Mouse (Mus musculus) kidney, adult 2 months (tissue): ENCODE measurements around the gene Adm2. TPM values are rescaled to one million over a fixed set of nuclear protein-coding genes. Genes with fewer than 3 reads are reported as not detected.

Experiments
- DNase-seq: peaks from one replicate; pipeline ENCODE4 v3.0.0; 2021
- H3K27ac ChIP-seq: fragments of 200-500 bp; 2 replicates; pipeline ENCODE4 v1.5.1; 2012; ENCODE audit warnings: low read depth, low read length, control low read depth, inconsistent platforms; ENCODE audit not compliant: insufficient read depth
- H3K27me3 ChIP-seq: fragments of 200-500 bp; replicated peaks from 2 replicates; pipeline ENCODE4 v1.6.1; 2012; ENCODE audit warnings: mild to moderate bottlenecking, moderate library complexity, low read length, inconsistent platforms; ENCODE audit not compliant: control insufficient read depth, insufficient read depth
- H3K36me3 ChIP-seq: fragments of 200-500 bp; 2 replicates; pipeline ENCODE4 v1.6.1; 2012; ENCODE audit warnings: mild to moderate bottlenecking, moderate library complexity, low read length, inconsistent platforms; ENCODE audit not compliant: control insufficient read depth, insufficient read depth
- H3K4me1 ChIP-seq: fragments of 200-500 bp; 2 replicates; pipeline ENCODE4 v1.6.1; 2011; ENCODE audit warnings: low read length; ENCODE audit not compliant: control insufficient read depth, insufficient read depth
- H3K4me3 ChIP-seq: fragments of 200-500 bp; 2 replicates; pipeline ENCODE4 v1.5.1; 2011; ENCODE audit warnings: mild to moderate bottlenecking, low read depth, low read length, control low read depth; ENCODE audit not compliant: insufficient read depth
- CTCF ChIP-seq: fragments of 200-500 bp; conservative IDR thresholded peaks from 2 replicates; pipeline ENCODE4 v1.5.1; 2011; ENCODE audit warnings: low read depth, mild to moderate bottlenecking, control low read depth, low read length, moderate library complexity, mixed read lengths; ENCODE audit not compliant: insufficient read depth, insufficient read length
- POLR2A ChIP-seq: fragments of 200-500 bp; IDR thresholded peaks from one replicate; pipeline ENCODE4 v1.6.1; 2011; ENCODE audit warnings: low read depth, low read length, control low read depth
- WGBS: fragments of 180-500 bp; shearing (Covaris S2); methylation state at CpG from one replicate; pipeline ENCODE4 v1.1.7; 2018; 5-methylcytosine and 5-hydroxymethylcytosine counted together
- polyA plus RNA-seq: library from polyadenylated mRNA; depleted of rRNA; stranded (reverse); fragments of >200 nt; gene quantifications from 2 replicates; pipeline ENCODE4 v1.2.3, GENCODE M21; 2012

Gene Adm2
- polyA plus RNA-seq, 1 experiment, result 12.1 TPM

- no peaks in the 10 kb centered on the region for H3K36me3 ChIP-seq
- no peaks in the 10 kb centered on the region for H3K27me3 ChIP-seq
- TF ChIP-seq CTCF (no peak), POLR2A (no peak)
- H3K4me1 ChIP-seq, result peaks cover 24% of the 10 kb centered on the region
- DNase-seq, result no peak
- H3K27ac ChIP-seq, result no peak overlapping the region
- no peak overlapping the region for H3K4me3 ChIP-seq
- WGBS, result 76% methylated on average over 7 of the region's 7 CpGs
Observed at GRCm38 (mm10) chr15:89308406-89309139, 13.9 kb upstream of the Adm2 start.

- 23% methylated on average over 6 of the region's 6 CpGs for WGBS
- DNase-seq, result no peak
- TF ChIP-seq POLR2A (no peak), CTCF (no peak)
- Histone ChIP-seq H3K4me3 (no peak overlapping the region), H3K36me3 (no peaks in the 10 kb centered on the region), H3K27ac (no peak overlapping the region), H3K27me3 (no peaks in the 10 kb centered on the region), H3K4me1 (peaks cover 31% of the 10 kb centered on the region)
Observed at GRCm38 (mm10) chr15:89309962-89310498, 12.5 kb upstream of the Adm2 start.

- Histone ChIP-seq H3K4me3 (no peak overlapping the region), H3K27me3 (no peaks in the 10 kb centered on the region), H3K36me3 (no peaks in the 10 kb centered on the region), H3K27ac (no peak overlapping the region), H3K4me1 (peaks cover 35% of the 10 kb centered on the region)
- WGBS, result 54% methylated on average over 4 of the region's 4 CpGs
- DNase-seq, result no peak
- TF ChIP-seq POLR2A (no peak), CTCF (no peak)
Observed at GRCm38 (mm10) chr15:89313359-89313758, 9.2 kb upstream of the Adm2 start.

- 22% methylated on average over 3 of the region's 3 CpGs for WGBS
- Histone ChIP-seq H3K4me3 (peak overlapping the region; percentile 97), H3K27ac (no peak overlapping the region), H3K36me3 (no peaks in the 10 kb centered on the region), H3K4me1 (peaks cover 32% of the 10 kb centered on the region), H3K27me3 (no peaks in the 10 kb centered on the region)
- TF ChIP-seq CTCF (no peak), POLR2A (no peak)
- no peak for DNase-seq
Observed at GRCm38 (mm10) chr15:89314107-89314506, 8.4 kb upstream of the Adm2 start.

- peak overlapping the region; percentile 97 for H3K4me3 ChIP-seq
- TF ChIP-seq CTCF, result no peak
- TF ChIP-seq POLR2A, result no peak
- H3K36me3 ChIP-seq, result no peaks in the 10 kb centered on the region
- peak; percentile 27 for DNase-seq
- H3K4me1 ChIP-seq, result peaks cover 32% of the 10 kb centered on the region
- no peak overlapping the region for H3K27ac ChIP-seq
- WGBS, result under 1% methylated on average over 58 of the region's 58 CpGs
- H3K27me3 ChIP-seq, result no peaks in the 10 kb centered on the region
Observed at GRCm38 (mm10) chr15:89314511-89315189, 7.9 kb upstream of the Adm2 start.

GRCm38 (mm10) chr15:89315190-89315731, 7.3 kb upstream of the Adm2 start, which contains the start of gene Sbf1:
Gene Sbf1 (minus strand): TSS chr15:89315311.
- Histone ChIP-seq H3K27me3 (no peaks in the 10 kb centered on the region), H3K27ac (peak within 1 kb of the TSS; percentile 70), H3K4me3 (peak within 1 kb of the TSS; percentile 97), H3K36me3 (no peaks in the 10 kb centered on the region), H3K4me1 (peaks cover 31% of the 10 kb centered on the region)
- peak; percentile 99 for DNase-seq
- WGBS, result under 1% methylated on average over 37 of the region's 37 CpGs
- TF ChIP-seq CTCF (no peak), POLR2A (peak; percentile 14)

- H3K4me3 ChIP-seq, result no peak overlapping the region
- H3K36me3 ChIP-seq, result no peaks in the 10 kb centered on the region
- 81% methylated on average over 11 of the region's 11 CpGs for WGBS
- DNase-seq, result peak; percentile 41
- TF ChIP-seq CTCF (peak; percentile 31; the same call in 1 of the 2 replicates), POLR2A (no peak)
- no peaks in the 10 kb centered on the region for H3K27me3 ChIP-seq
- H3K4me1 ChIP-seq, result peaks cover 23% of the 10 kb centered on the region
- no peak overlapping the region for H3K27ac ChIP-seq
Observed at GRCm38 (mm10) chr15:89316146-89316545, 6.4 kb upstream of the Adm2 start.
